Mouse (Mus musculus) MEL (cell line): ENCODE measurements at regions not wholly inside any gene's neighbourhood (a gene's known extent, or its start where the extent isn't known, plus 50 kb on each side); places are given as distances from the start of the nearest gene placed in this dataset.

ENCODE experiments used
- DNase-seq: peaks from one replicate; pipeline ENCODE4 v3.0.0; 2011; ENCODE audit warnings: low read depth, low spot score
- H3K27ac ChIP-seq: 2 replicates; pipeline ENCODE4 v1.5.1; 2012; ENCODE audit warnings: low read depth, mild to moderate bottlenecking, control low read depth, low read length, moderate library complexity; ENCODE audit not compliant: control insufficient read depth
- H3K27me3 ChIP-seq, 2 experiments: fragments of 150-350 bp in 1 of 2; sonication (generic) in 1 of 2; 2 replicates each; pipeline ENCODE4 v1.6.1; 2012; ENCODE audit warnings: low read length in 2 of 2, mild to moderate bottlenecking in 2 of 2, improper control_type of control experiment in 1 of 2, moderate library complexity in 1 of 2; ENCODE audit not compliant: insufficient read depth in 2 of 2, control insufficient read depth in 1 of 2
- H3K36me3 ChIP-seq, 2 experiments: 2 replicates each; pipeline ENCODE4 v1.6.1; 2012 to 2014; ENCODE audit warnings: low read length in 2 of 2, improper control_type of control experiment in 1 of 2, inconsistent platforms in 1 of 2, mild to moderate bottlenecking in 1 of 2; ENCODE audit not compliant: insufficient read depth in 2 of 2, control insufficient read depth in 1 of 2
- H3K4me1 ChIP-seq, 2 experiments: fragments of 150-350 bp in 1 of 2; sonication (generic) in 1 of 2; 2 replicates each; pipeline ENCODE4 v1.6.1; 2012; ENCODE audit warnings: low read length in 2 of 2, improper control_type of control experiment in 1 of 2, mild to moderate bottlenecking in 1 of 2; ENCODE audit not compliant: insufficient read depth in 2 of 2, control insufficient read depth in 1 of 2
- H3K4me3 ChIP-seq, 2 experiments: fragments of 150-350 bp in 1 of 2; sonication (generic) in 1 of 2; 2 replicates each; pipeline ENCODE4 v1.5.1; 2012; ENCODE audit warnings: low read depth in 2 of 2, low read length in 2 of 2, mild to moderate bottlenecking in 2 of 2, moderate library complexity in 2 of 2, control low read depth in 1 of 2, improper control_type of control experiment in 1 of 2; ENCODE audit not compliant: control insufficient read depth in 1 of 2, insufficient read depth in 1 of 2
- H3K79me2 ChIP-seq: 2 replicates; pipeline ENCODE4 v1.6.1; 2012; ENCODE audit warnings: mild to moderate bottlenecking, low read length, moderate library complexity; ENCODE audit not compliant: control insufficient read depth, poor library complexity, insufficient read depth
- H3K9ac ChIP-seq: 2 replicates; pipeline ENCODE4 v1.6.1; 2012; ENCODE audit warnings: low read depth, mild to moderate bottlenecking, control low read depth, low read length, moderate library complexity; ENCODE audit not compliant: control insufficient read depth, poor library complexity, severe bottlenecking
- H3K9me3 ChIP-seq: fragments of 150-350 bp; sonication (generic); replicated peaks from 2 replicates; pipeline ENCODE4 v1.6.1; 2012; ENCODE audit warnings: mild to moderate bottlenecking, low read length, improper control_type of control experiment, moderate library complexity; ENCODE audit not compliant: insufficient read depth
- E2F4 ChIP-seq: IDR thresholded peaks from 2 replicates; pipeline ENCODE4 v1.6.1; 2011; ENCODE audit warnings: low read depth, low read length, improper control_type of control experiment, borderline replicate concordance
- ETS1 ChIP-seq: IDR thresholded peaks from 2 replicates; pipeline ENCODE4 v1.6.1; 2012; ENCODE audit warnings: low read depth, mild to moderate bottlenecking, inconsistent platforms, low read length, improper control_type of control experiment, moderate library complexity
- GATA1 ChIP-seq: IDR thresholded peaks from 2 replicates; pipeline ENCODE4 v1.6.1; 2011; ENCODE audit warnings: low read depth, low read length, improper control_type of control experiment
- HCFC1 ChIP-seq: IDR thresholded peaks from 2 replicates; pipeline ENCODE4 v1.6.1; 2012; ENCODE audit warnings: low read depth, mild to moderate bottlenecking, inconsistent platforms, low read length, improper control_type of control experiment, moderate library complexity
- JUND ChIP-seq: IDR thresholded peaks from 2 replicates; pipeline ENCODE4 v1.6.1; 2011; ENCODE audit warnings: low read depth, mild to moderate bottlenecking, improper control_type of control experiment, low read length
- MAFK ChIP-seq: IDR thresholded peaks from 2 replicates; pipeline ENCODE4 v1.6.1; 2011; ENCODE audit warnings: low read depth, mild to moderate bottlenecking, low read length, improper control_type of control experiment, borderline replicate concordance
- MAX ChIP-seq: IDR thresholded peaks from 2 replicates; pipeline ENCODE4 v1.6.1; 2011; ENCODE audit warnings: low read length, improper control_type of control experiment
- MAZ ChIP-seq: IDR thresholded peaks from 2 replicates; pipeline ENCODE4 v1.6.1; 2012; ENCODE audit warnings: low read depth, mild to moderate bottlenecking, inconsistent platforms, low read length, improper control_type of control experiment
- MEF2A ChIP-seq: IDR thresholded peaks from 2 replicates; pipeline ENCODE4 v1.6.1; 2014; ENCODE audit warnings: low read depth, mild to moderate bottlenecking, inconsistent platforms, low read length, improper control_type of control experiment; ENCODE audit not compliant: poor library complexity, insufficient replicate concordance, severe bottlenecking; ENCODE audit errors: extremely low read depth
- MXI1 ChIP-seq: IDR thresholded peaks from 2 replicates; pipeline ENCODE4 v1.6.1; 2011; ENCODE audit warnings: mild to moderate bottlenecking, low read depth, low read length, improper control_type of control experiment
- MYC ChIP-seq: IDR thresholded peaks from 2 replicates; pipeline ENCODE4 v1.6.1; 2011; ENCODE audit warnings: low read depth, mild to moderate bottlenecking, low read length, improper control_type of control experiment, moderate library complexity
- NELFE ChIP-seq: IDR thresholded peaks from 2 replicates; pipeline ENCODE4 v1.6.1; 2011; ENCODE audit warnings: low read depth, low read length, improper control_type of control experiment
- NRF1 ChIP-seq: IDR thresholded peaks from 2 replicates; pipeline ENCODE4 v1.6.1; 2014; ENCODE audit warnings: low read depth, mild to moderate bottlenecking, inconsistent platforms, low read length, improper control_type of control experiment, moderate library complexity; ENCODE audit not compliant: poor library complexity, insufficient read depth, severe bottlenecking
- POLR2A ChIP-seq, 2 experiments: IDR thresholded peaks; 2 replicates each; pipeline ENCODE4 v1.6.1; 2011 to 2012; ENCODE audit warnings: low read length in 2 of 2, mild to moderate bottlenecking in 2 of 2, control low read depth in 1 of 2, improper control_type of control experiment in 1 of 2, low read depth in 1 of 2, moderate library complexity in 1 of 2; ENCODE audit not compliant: control insufficient read depth in 1 of 2, insufficient read depth in 1 of 2, poor library complexity in 1 of 2
- POLR2AphosphoS2 ChIP-seq: IDR thresholded peaks from 2 replicates; pipeline ENCODE4 v1.6.1; 2011; ENCODE audit warnings: low read length, improper control_type of control experiment
- POLR2AphosphoS5 ChIP-seq: IDR thresholded peaks from 2 replicates; pipeline ENCODE4 v1.6.1; 2012; ENCODE audit warnings: low read depth, borderline replicate concordance, mild to moderate bottlenecking, inconsistent platforms, low read length, moderate library complexity, mixed read lengths
- SIN3A ChIP-seq: IDR thresholded peaks from 2 replicates; pipeline ENCODE4 v1.6.1; 2012; ENCODE audit warnings: low read length, improper control_type of control experiment, inconsistent platforms
- TAL1 ChIP-seq: IDR thresholded peaks from 2 replicates; pipeline ENCODE4 v1.6.1; 2012; ENCODE audit warnings: mild to moderate bottlenecking, inconsistent platforms, low read length, moderate library complexity, mixed read lengths
- TBP ChIP-seq: IDR thresholded peaks from 2 replicates; pipeline ENCODE4 v1.8.0; 2011; ENCODE audit warnings: low read depth, low read length, improper control_type of control experiment
- TCF12 ChIP-seq: IDR thresholded peaks from 2 replicates; pipeline ENCODE4 v1.6.1; 2014; ENCODE audit warnings: low read depth, mild to moderate bottlenecking, inconsistent platforms, low read length, improper control_type of control experiment, moderate library complexity

GRCm38 (mm10) chr13:44061286-44061685, 276.7 kb downstream of the Cd83 start:
- H3K9me3 ChIP-seq = no peaks in the 10 kb centered on the region
- no peak for DNase-seq
- no peaks in the 10 kb centered on the region for H3K27me3 ChIP-seq
- no peaks in the 10 kb centered on the region for H3K79me2 ChIP-seq
- peaks cover 29 to 34% of the 10 kb centered on the region in 2 experiments for H3K4me1 ChIP-seq
- H3K4me3 ChIP-seq = no peak overlapping the region
- H3K27ac ChIP-seq = no peak overlapping the region
- H3K36me3 ChIP-seq = peaks cover 0 to 21% of the 10 kb centered on the region in 2 experiments; a peak in 2 of 4 replicates
- no peak for TF ChIP-seq MYC
- TF ChIP-seq POLR2AphosphoS5 = no peak
- no peak for TF ChIP-seq TCF12
- TF ChIP-seq ETS1 = no peak
- no peak for TF ChIP-seq MAX
- TF ChIP-seq MXI1 = no peak
- no peak for TF ChIP-seq NRF1
- TF ChIP-seq NELFE = no peak
- TF ChIP-seq JUND = no peak
- TF ChIP-seq MAFK = no peak
- TF ChIP-seq MEF2A = no peak
- H3K9ac ChIP-seq = no peak overlapping the region

- H3K79me2 ChIP-seq = no peaks in the 10 kb centered on the region
- H3K27ac ChIP-seq = no peak overlapping the region
- H3K27me3 ChIP-seq = no peaks in the 10 kb centered on the region
- H3K4me3 ChIP-seq = no peak overlapping the region
- no peak overlapping the region for H3K9ac ChIP-seq
- TF ChIP-seq MAZ = no peak
- no peak for TF ChIP-seq TBP
- TF ChIP-seq E2F4 = no peak
- no peak for TF ChIP-seq MXI1
- no peak for TF ChIP-seq GATA1
- no peak for TF ChIP-seq HCFC1
- TF ChIP-seq SIN3A = no peak
- TF ChIP-seq NELFE = no peak
- TF ChIP-seq POLR2AphosphoS2 = no peak
- no peak for TF ChIP-seq MAFK
- no peak for TF ChIP-seq TAL1
- TF ChIP-seq ETS1 = no peak
- no peak for TF ChIP-seq POLR2A (IDR thresholded peaks at IDR 0.05; ENCODE audit: control insufficient read depth in 1 of 2, insufficient read depth in 1 of 2, low read depth in 1 of 2, low read length in 2 of 2, poor library complexity in 1 of 2)
- no peaks in the 10 kb centered on the region for H3K9me3 ChIP-seq
- H3K4me1 ChIP-seq = peaks cover 31 to 35% of the 10 kb centered on the region in 2 experiments
- no peak for DNase-seq
- H3K36me3 ChIP-seq = peaks cover 0 to 21% of the 10 kb centered on the region in 2 experiments; a peak in 2 of 4 replicates
Measured at GRCm38 (mm10) chr13:44061721-44062300, 277.2 kb downstream of the Cd83 start.
